In genomic region chr17:65563345-65563744, GRCm38 (mm10) we compare ENCODE assay signal across 27 mouse cellular contexts. TPM values are rescaled to one million over a fixed set of nuclear protein-coding genes. Genes with fewer than 3 reads are reported as not detected.
DNase-seq lines count a peak whose midpoint lies in the region; ATAC-seq and TF ChIP-seq lines count a peak whose summit lies in the region.
"Had no signal": no experiment of that assay in that cellular context is flagged by ENCODE, and none has a peak within 500 bp of the region (broad histone marks: within the 10 kb centered on the region; RNA-seq: fewer than 3 reads in every experiment).

No protein-coding gene starts in this region.

- ATAC-seq in forebrain, embryonic 13.5 days, result peak; percentile 71
- ATAC-seq in forebrain, embryonic 11.5 days (replicated peaks; ENCODE audit: low FRiP score), result no peak
- no peak for ATAC-seq in megakaryocyte, adult 5-6 weeks (ENCODE audit: poor library complexity, severe bottlenecking)
- ATAC-seq in midbrain, postnatal 0 days (ENCODE audit: low FRiP score), result no peak
- ATAC-seq: midbrain, embryonic 16.5 days had no signal

- H3K36me3 ChIP-seq in forebrain, embryonic 13.5 days (ENCODE audit: poor library complexity, severe bottlenecking), result no peaks in the 10 kb centered on the region
- no peaks in the 10 kb centered on the region for H3K36me3 ChIP-seq in forebrain, embryonic 11.5 days (ENCODE audit: control insufficient read depth, insufficient read depth, low read length)
- no peaks in the 10 kb centered on the region for H3K36me3 ChIP-seq in megakaryocyte, embryonic 14.5 days (replicated peaks; ENCODE audit: low read length)
- H3K36me3 ChIP-seq in midbrain, postnatal 0 days (ENCODE audit: insufficient read depth, low read length), result no peaks in the 10 kb centered on the region
- no peaks in the 10 kb centered on the region for H3K36me3 ChIP-seq in kidney, adult 2 months (ENCODE audit: control insufficient read depth, insufficient read depth, low read length)
- H3K36me3 ChIP-seq: hindbrain, embryonic 10.5 days; hindbrain, embryonic 15.5 days; kidney, embryonic 15.5 days; limb, embryonic 13.5 days; lung, embryonic 15.5 days; neural tube, embryonic 13.5 days had no signal

- no peaks in the 10 kb centered on the region for H3K4me1 ChIP-seq in forebrain, embryonic 13.5 days
- no peaks in the 10 kb centered on the region for H3K4me1 ChIP-seq in forebrain, embryonic 11.5 days (replicated peaks; ENCODE audit: control insufficient read depth, insufficient read depth, low read length)
- H3K4me1 ChIP-seq in megakaryocyte, embryonic 14.5 days, result peaks cover 14% of the 10 kb centered on the region
- H3K4me1 ChIP-seq in midbrain, postnatal 0 days (ENCODE audit: insufficient read depth, low read length), result no peaks in the 10 kb centered on the region
- H3K4me1 ChIP-seq in kidney, adult 2 months (ENCODE audit: control insufficient read depth, insufficient read depth, low read length), result no peaks in the 10 kb centered on the region
- H3K4me1 ChIP-seq: limb, embryonic 13.5 days had no signal

- H3K4me2 ChIP-seq in forebrain, embryonic 13.5 days, result no peak overlapping the region
- no peak overlapping the region for H3K4me2 ChIP-seq in forebrain, embryonic 11.5 days (ENCODE audit: low read depth, low read length, severe bottlenecking)
- no peak overlapping the region for H3K4me2 ChIP-seq in midbrain, postnatal 0 days (ENCODE audit: low read depth, low read length, poor library complexity, severe bottlenecking)
- H3K4me2 ChIP-seq: hindbrain, embryonic 15.5 days; kidney, embryonic 15.5 days; limb, embryonic 13.5 days; liver, embryonic 11.5 days; lung, embryonic 15.5 days; midbrain, embryonic 11.5 days; neural tube, embryonic 13.5 days had no signal

- H3K9ac ChIP-seq in forebrain, embryonic 13.5 days, result no peak overlapping the region
- H3K9ac ChIP-seq in forebrain, embryonic 11.5 days (ENCODE audit: low read length), result no peak overlapping the region
- H3K9ac ChIP-seq in midbrain, postnatal 0 days (replicated peaks; ENCODE audit: low read length, poor library complexity, severe bottlenecking), result no peak overlapping the region
- H3K9ac ChIP-seq: hindbrain, embryonic 15.5 days; kidney, embryonic 15.5 days; limb, embryonic 13.5 days; lung, embryonic 15.5 days; neural tube, embryonic 13.5 days had no signal

- H3K27me3 ChIP-seq in forebrain, embryonic 13.5 days, result no peaks in the 10 kb centered on the region
- H3K27me3 ChIP-seq in forebrain, embryonic 11.5 days (ENCODE audit: control insufficient read depth, insufficient read depth, low read length), result no peaks in the 10 kb centered on the region
- peaks cover 12% of the 10 kb centered on the region for H3K27me3 ChIP-seq in megakaryocyte, embryonic 14.5 days (replicated peaks)
- H3K27me3 ChIP-seq in midbrain, postnatal 0 days (ENCODE audit: insufficient read depth, low read length), result no peaks in the 10 kb centered on the region
- no peaks in the 10 kb centered on the region for H3K27me3 ChIP-seq in kidney, adult 2 months (replicated peaks; ENCODE audit: control insufficient read depth, insufficient read depth, low read length)
- H3K27me3 ChIP-seq: hindbrain, embryonic 15.5 days; kidney, embryonic 15.5 days; limb, embryonic 13.5 days; lung, embryonic 15.5 days; neural tube, embryonic 13.5 days had no signal

- 57% methylated on average over 6 of the region's 6 CpGs for WGBS in forebrain, embryonic 13.5 days
- 69% methylated on average over 6 of the region's 6 CpGs for WGBS in forebrain, embryonic 11.5 days
- WGBS in midbrain, postnatal 0 days, result 62% methylated on average over 6 of the region's 6 CpGs
- WGBS in kidney, adult 2 months, result 53% methylated on average over 6 of the region's 6 CpGs

- H3K4me3 ChIP-seq in forebrain, embryonic 13.5 days, result no peak overlapping the region
- H3K4me3 ChIP-seq in forebrain, embryonic 11.5 days (ENCODE audit: low read depth, low read length), result no peak overlapping the region
- peak overlapping the region; percentile 23; the same call in 1 of the 2 replicates for H3K4me3 ChIP-seq in gastrocnemius, adult 2 months
- H3K4me3 ChIP-seq in megakaryocyte, embryonic 14.5 days (replicated peaks), result peak overlapping the region; percentile 38
- H3K4me3 ChIP-seq in midbrain, postnatal 0 days (ENCODE audit: low read depth, low read length), result no peak overlapping the region
- no peak overlapping the region for H3K4me3 ChIP-seq in kidney, adult 2 months (ENCODE audit: insufficient read depth, low read depth, low read length)
- H3K4me3 ChIP-seq: erythroblast, embryonic 14.5 days; hindbrain, embryonic 10.5 days; hindbrain, embryonic 15.5 days; kidney, embryonic 15.5 days; limb, embryonic 13.5 days; lung, embryonic 15.5 days; neural tube, embryonic 13.5 days had no signal

- TF ChIP-seq CTCF in gastrocnemius, adult 2 months (IDR thresholded peaks at IDR 0.05), result no peak
- no peak for TF ChIP-seq CTCF in midbrain, postnatal 0 days (IDR thresholded peaks at IDR 0.05)
- TF ChIP-seq CTCF in kidney, adult 2 months (conservative IDR thresholded peaks at IDR 0.05; ENCODE audit: insufficient read depth, insufficient read length, low read depth, low read length), result no peak

- intact Hi-C loops in gastrocnemius, adult 2 months (cut with DNase I), result no loop called here

- H3K9me3 ChIP-seq in forebrain, embryonic 13.5 days (replicated peaks), result no peaks in the 10 kb centered on the region
- H3K9me3 ChIP-seq in forebrain, embryonic 11.5 days (ENCODE audit: control insufficient read depth, low read length), result no peaks in the 10 kb centered on the region
- no peaks in the 10 kb centered on the region for H3K9me3 ChIP-seq in megakaryocyte, embryonic 14.5 days
- no peaks in the 10 kb centered on the region for H3K9me3 ChIP-seq in midbrain, postnatal 0 days (ENCODE audit: low read length)
- H3K9me3 ChIP-seq: hindbrain, embryonic 10.5 days; hindbrain, embryonic 15.5 days; kidney, embryonic 15.5 days; limb, embryonic 13.5 days; lung, embryonic 15.5 days; neural tube, embryonic 13.5 days had no signal

- DNase-seq in forebrain, embryonic 11.5 days (ENCODE audit: low spot score), result no peak
- DNase-seq in gastrocnemius, adult 2 months, result no peak
- DNase-seq in gastrocnemius, postnatal 25 days, result no peak
- DNase-seq in midbrain, postnatal 0 days (ENCODE audit: low spot score), result no peak
- no peak for DNase-seq in kidney, adult 2 months
- DNase-seq: kidney, adult 11 months; thymus, adult 18-20 months had no signal

- no peak overlapping the region for H3K27ac ChIP-seq in forebrain, embryonic 13.5 days
- H3K27ac ChIP-seq in forebrain, embryonic 11.5 days (ENCODE audit: low read depth, low read length), result no peak overlapping the region
- peak overlapping the region; percentile 28 for H3K27ac ChIP-seq in gastrocnemius, adult 2 months
- no peak overlapping the region for H3K27ac ChIP-seq in midbrain, postnatal 0 days (ENCODE audit: low read depth, low read length)
- no peak overlapping the region for H3K27ac ChIP-seq in kidney, adult 2 months (ENCODE audit: insufficient read depth, low read depth, low read length)
- H3K27ac ChIP-seq: hindbrain, embryonic 10.5 days; hindbrain, embryonic 15.5 days; kidney, embryonic 15.5 days; limb, embryonic 13.5 days; lung, embryonic 15.5 days; neural tube, embryonic 13.5 days; stomach, postnatal 0 days had no signal

- TF ChIP-seq POLR2A in kidney, adult 2 months (IDR thresholded peaks at IDR 0.05; ENCODE audit: low read depth, low read length), result no peak

RNA-seq across cellular contexts. Expression of gene Tmem232, which starts 22.8 kb away (rescaled TPM):
- polyA plus RNA-seq in forebrain, embryonic 13.5 days (2015; fragmentation: Nextera tagmentation; extraction: Ambion mirVana), result 0.14 and 0.18 TPM in 2 replicates
- polyA plus RNA-seq in forebrain, embryonic 11.5 days (2014; fragmentation: Nextera tagmentation; extraction: Ambion mirVana), result 0.12 TPM in 1 of 2 replicates, not detected in the other
- total RNA-seq in gastrocnemius, adult 2 months (2021), result 10 to 100 TPM; 14.0 to 16.5 TPM
- total RNA-seq in gastrocnemius, postnatal 25 days (2021), result 10 to 100 TPM in 1 of 2 experiments, 1 to 10 TPM in 1; 6.4 to 14.0 TPM
- not detected in 2 replicates for polyA plus RNA-seq in megakaryocyte, embryonic 14.5 days (2012; ENCODE audit: insufficient read depth, low replicate concordance)
- not detected in 2 replicates for total RNA-seq in megakaryocyte, adult 5-6 weeks (2015)
- not detected in 2 replicates for total RNA-seq in megakaryocyte, adult 5-6 weeks (2017)
- total RNA-seq in midbrain, postnatal 0 days (2014; rRNA removed), result 1.1 and 1.3 TPM in 2 replicates
- polyA plus RNA-seq in midbrain, postnatal 0 days (2015; fragmentation: Nextera tagmentation; extraction: Ambion mirVana), result 1.8 TPM in 2 replicates
- 0.04 TPM in 1 of 2 replicates, not detected in the other for polyA plus RNA-seq in kidney, adult 2 months (2012; rRNA removed)
- total RNA-seq: adrenal gland, adult 18-20 months; adrenal gland, postnatal 36 days; heart, postnatal 14 days had no signal
- polyA plus RNA-seq: erythroblast, embryonic 14.5 days; inflammation-experienced regulatory T-cells, adult 6 months; kidney, embryonic 15.5 days; liver, embryonic 11.5 days; liver, embryonic 16.5 days; midbrain, embryonic 11.5 days; spleen, adult 2 months; stomach, postnatal 0 days had no signal

RNA-seq across cellular contexts. Expression of gene Vapa, which starts 50.0 kb away (rescaled TPM):
- polyA plus RNA-seq in forebrain, embryonic 13.5 days (2015; fragmentation: Nextera tagmentation; extraction: Ambion mirVana), result 221 and 223 TPM in 2 replicates
- polyA plus RNA-seq in forebrain, embryonic 11.5 days (2014; fragmentation: Nextera tagmentation; extraction: Ambion mirVana), result 213 and 224 TPM in 2 replicates
- total RNA-seq in gastrocnemius, adult 2 months (2021), result 100 to 1,000 TPM; 131 to 146 TPM
- total RNA-seq in gastrocnemius, postnatal 25 days (2021), result 100 to 1,000 TPM; 121 to 125 TPM
- polyA plus RNA-seq in megakaryocyte, embryonic 14.5 days (2012; ENCODE audit: insufficient read depth, low replicate concordance), result 91.1 and 360 TPM in 2 replicates
- 169 and 178 TPM in 2 replicates for total RNA-seq in megakaryocyte, adult 5-6 weeks (2015)
- total RNA-seq in megakaryocyte, adult 5-6 weeks (2017), result 110 and 122 TPM in 2 replicates
- 124 and 137 TPM in 2 replicates for total RNA-seq in midbrain, postnatal 0 days (2014; rRNA removed)
- polyA plus RNA-seq in midbrain, postnatal 0 days (2015; fragmentation: Nextera tagmentation; extraction: Ambion mirVana), result 299 and 315 TPM in 2 replicates
- 21.2 and 27.5 TPM in 2 replicates for polyA plus RNA-seq in kidney, adult 2 months (2012; rRNA removed)

Comparison
In these comparisons a context has a peak if more than half of its experiments do, and no peak if none do; other contexts are left out.
1. H3K4me3 ChIP-seq: peak in gastrocnemius, adult 2 months (single experiment) and megakaryocyte, embryonic 14.5 days (single experiment); none in forebrain, embryonic 13.5 days (single experiment), forebrain, embryonic 11.5 days (single experiment), midbrain, postnatal 0 days (single experiment) and kidney, adult 2 months (single experiment).